Mouse (Mus musculus): ENCODE data around the gene Met.

- no peak for TF ChIP-seq CTCF (IDR thresholded peaks at IDR 0.05)
- TF ChIP-seq EP300 (IDR thresholded peaks at IDR 0.05): no peak
Measured at GRCm38 (mm10) chr6:17505530-17505929, 41.9 kb downstream of the Met start.

Data from lung, postnatal 0 days (tissue).